Mouse (Mus musculus): ENCODE measurements around the gene Defb13.
"Not testable (repeated sequence)": the region's sequence is repeated elsewhere in the genome, so short reads cannot be mapped to it uniquely, and the experiment has no call there.

The Defb13 gene

DNA sequence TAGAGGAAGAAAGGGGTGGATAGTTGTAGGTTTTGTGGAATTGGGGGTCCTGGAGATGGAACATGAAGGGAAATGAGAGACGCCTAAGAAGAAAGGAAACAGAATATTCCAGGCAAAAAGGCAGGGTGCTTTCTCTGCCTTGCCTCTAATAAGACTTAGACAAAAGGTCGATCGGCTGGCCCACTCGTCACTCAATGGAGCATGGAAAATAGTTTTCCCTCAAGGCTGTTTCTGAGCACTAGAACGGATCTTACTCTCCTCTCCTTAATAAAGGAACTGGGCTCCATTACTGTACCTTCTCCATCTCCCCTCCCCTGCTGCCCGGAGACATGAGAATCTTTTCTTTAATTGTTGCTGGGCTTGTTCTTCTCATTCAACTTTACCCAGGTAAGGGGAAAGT is at the start of gene Defb13:
Gene Defb13 (plus strand): TSS at position 301 of the 400 bp plus-strand sequence.
- in situ Hi-C loops (cut with MboI; ENCODE audit: unreplicated experiment in 2 of 2): no loop called here

DNA sequence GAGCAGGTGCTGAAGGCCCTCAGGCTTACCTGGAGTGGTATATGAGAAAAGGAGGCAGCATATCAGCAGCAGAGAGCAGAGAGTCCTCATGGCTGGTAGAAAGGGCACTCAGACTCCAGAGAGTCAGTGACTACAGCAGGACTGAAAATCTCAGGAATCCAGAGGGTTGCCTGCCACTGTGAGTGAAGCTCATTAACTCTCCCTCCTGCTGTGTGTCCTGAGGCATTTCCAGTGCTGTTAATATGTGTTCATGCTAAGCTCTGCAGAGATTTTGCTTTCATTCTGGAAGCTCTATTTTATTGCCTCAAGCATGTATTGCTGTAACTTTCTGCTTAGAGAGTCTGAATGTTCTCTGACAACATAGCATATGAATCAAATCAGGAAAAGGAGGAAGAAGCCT is 40.3 kb upstream of the Defb13 start, which contains the start of gene Defb11:
Gene Defb11 (minus strand): TSS at position 123 of the 400 bp plus-strand sequence.
- in situ Hi-C loops (cut with MboI; ENCODE audit: unreplicated experiment in 2 of 2): not testable (repeated sequence)

DNA sequence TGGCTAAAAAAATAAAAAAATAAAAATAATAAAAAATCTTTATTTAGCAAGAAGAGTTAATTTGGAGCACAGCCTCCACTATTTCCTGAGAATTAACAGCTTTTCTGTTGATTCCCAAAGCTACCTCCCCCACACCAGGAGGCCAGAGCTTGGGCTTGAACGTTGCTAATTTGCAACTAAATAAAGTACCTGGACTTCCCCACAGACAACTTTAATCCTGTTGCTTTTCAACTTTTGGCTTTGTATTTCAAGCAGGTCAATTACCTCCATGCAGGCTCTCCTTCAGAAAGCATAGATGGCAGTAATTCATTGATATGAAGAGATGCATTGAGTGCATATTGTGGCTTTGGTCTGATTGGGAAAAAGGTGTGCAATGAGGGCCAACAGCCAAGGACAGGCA is 34.6 kb upstream of the Defb13 start:
- in situ Hi-C loops (cut with MboI; ENCODE audit: unreplicated experiment in 2 of 2): no loop called here

DNA sequence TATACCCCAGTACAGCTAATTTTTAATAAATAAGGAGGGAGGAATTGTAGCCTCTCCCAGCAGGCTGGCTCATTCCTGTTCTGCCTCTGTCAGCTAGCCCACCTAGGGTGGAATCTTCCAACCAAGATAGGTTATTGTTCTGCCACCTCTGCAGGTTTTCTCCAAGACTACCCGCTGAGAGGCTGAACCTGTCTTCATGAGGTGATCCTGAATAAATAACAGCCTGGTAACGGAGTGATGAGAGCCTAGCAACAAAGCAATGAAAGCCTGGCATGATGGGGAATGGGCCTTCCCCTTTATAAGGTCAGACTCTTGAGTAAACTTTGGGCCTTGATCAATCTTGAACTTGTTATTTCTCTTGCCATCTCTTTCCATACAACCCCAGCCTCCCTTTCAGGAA is 34.0 kb upstream of the Defb13 start:
- in situ Hi-C loops (cut with MboI; ENCODE audit: unreplicated experiment in 2 of 2): no loop called here

DNA sequence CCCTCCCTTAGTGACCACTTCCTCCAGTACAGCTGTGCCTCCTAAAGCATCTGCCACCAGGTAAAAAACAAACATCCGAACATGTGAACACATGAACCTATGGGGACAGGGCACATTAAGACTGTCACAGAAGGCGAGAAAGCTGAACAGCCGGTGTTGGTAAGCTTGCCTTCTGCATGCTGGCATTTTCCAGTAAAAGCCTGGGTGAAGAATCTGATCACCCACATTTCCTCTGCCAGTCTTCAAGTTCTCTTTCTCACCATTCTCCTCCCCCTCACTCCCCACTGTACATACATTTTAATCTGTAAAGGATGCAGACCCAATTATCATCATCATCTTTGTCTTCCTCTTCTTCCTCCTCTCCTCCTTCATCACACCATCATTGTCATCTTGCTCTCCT is 30.9 kb upstream of the Defb13 start:
- in situ Hi-C loops (cut with MboI; ENCODE audit: unreplicated experiment in 2 of 2): no loop called here

DNA sequence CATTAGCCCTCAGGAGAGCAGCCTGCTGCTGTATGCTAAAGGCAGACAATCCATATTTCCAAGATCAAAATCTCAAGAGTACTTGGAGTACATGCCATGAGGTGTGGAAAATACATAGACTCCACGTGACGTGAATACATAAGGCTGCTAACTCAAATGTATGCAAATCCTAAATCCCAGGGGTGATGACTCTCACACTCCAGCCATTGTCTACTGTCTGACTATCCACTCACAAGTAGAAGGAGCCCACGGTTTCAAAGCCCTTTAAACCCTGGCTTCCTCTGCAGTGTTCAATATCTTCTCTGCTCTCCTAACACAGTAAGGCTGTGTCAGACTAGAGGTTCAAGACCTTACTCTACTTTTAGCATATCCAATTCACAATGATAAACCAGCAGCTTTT is 15.8 kb upstream of the Defb13 start:
- in situ Hi-C loops (cut with MboI; ENCODE audit: unreplicated experiment in 2 of 2): not testable (repeated sequence)

DNA sequence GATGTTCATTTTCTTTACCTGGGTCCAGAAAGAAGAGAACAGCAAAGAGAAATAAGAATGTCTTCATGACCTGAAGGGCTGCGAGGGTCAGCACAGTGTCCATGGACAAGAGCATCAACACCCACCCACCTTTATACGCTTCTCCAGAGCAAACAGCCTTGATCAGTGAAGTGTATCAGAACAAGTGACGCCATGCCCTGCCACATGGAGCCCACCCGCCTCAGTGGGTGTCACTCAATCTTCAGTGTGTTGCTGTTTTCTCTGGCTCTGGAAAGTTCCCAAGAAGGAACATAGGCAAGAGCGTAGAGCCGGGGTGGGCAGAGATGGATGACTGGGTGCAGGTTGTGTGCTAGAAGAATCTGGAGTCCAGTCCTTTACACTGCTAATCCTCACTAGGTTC is 14.0 kb upstream of the Defb13 start, which contains the start of gene Defb15:
Gene Defb15 (minus strand): TSS at position 101 of the 400 bp plus-strand sequence.
- in situ Hi-C loops (cut with MboI; ENCODE audit: unreplicated experiment in 2 of 2): no loop called here

DNA sequence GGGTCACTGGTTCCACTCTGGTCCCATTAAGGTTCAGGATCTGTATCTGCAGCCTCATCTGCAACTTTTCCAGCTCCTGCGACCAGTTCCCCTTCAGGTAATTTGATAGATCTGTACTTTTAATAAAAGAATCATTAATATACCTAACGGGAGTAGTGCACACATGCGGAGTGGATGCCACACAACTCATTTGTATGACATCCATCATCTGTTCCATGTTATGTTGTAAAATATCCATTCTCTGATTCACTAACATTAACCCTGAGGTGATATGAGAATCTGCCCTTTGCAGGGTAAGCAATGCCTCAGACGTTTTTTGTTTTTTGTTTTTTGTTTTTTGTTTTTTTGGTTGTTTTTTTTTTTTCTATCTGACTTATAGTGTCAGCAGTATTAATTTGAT is 8.5 kb upstream of the Defb13 start, which contains the start of gene Defb35:
Gene Defb35 (plus strand): TSS at position 301 of the 400 bp plus-strand sequence.
- in situ Hi-C loops (cut with MboI; ENCODE audit: unreplicated experiment in 2 of 2): not testable (repeated sequence)

DNA sequence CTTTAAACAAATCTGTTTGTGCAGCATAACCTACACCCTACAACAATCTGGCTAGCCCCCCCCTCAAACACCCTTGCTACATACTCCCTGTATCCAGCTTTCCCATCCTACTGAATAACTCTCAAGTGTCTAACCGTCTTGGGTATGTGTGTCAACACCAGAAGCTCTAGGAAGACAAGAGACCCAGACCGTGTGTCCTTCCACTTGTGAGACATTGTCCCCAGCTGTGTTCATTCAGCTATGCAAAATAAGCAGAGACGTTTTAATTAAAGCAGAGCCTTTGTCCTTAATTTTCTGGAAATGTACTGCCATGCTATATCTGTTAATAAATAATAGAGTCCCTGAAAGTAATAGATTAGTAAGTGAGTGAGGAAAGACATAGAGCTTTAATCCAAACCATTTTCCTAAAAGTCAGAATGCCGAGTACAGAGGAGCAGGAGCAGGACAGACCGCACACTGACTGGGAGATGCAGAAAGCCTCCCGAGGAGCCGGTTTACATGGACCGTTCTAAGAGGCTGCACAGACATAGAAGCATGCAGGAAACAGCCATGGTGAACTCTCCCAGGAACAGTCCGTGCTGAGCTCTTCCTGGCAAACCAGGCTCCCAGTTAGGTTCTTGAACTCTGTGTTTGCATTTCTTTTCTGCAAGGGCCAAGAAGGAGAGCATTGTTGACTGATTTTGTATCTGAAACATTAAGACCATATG is 902 bp downstream of the Defb13 start:
- in situ Hi-C loops (cut with MboI; ENCODE audit: unreplicated experiment in 2 of 2): no loop called here

DNA sequence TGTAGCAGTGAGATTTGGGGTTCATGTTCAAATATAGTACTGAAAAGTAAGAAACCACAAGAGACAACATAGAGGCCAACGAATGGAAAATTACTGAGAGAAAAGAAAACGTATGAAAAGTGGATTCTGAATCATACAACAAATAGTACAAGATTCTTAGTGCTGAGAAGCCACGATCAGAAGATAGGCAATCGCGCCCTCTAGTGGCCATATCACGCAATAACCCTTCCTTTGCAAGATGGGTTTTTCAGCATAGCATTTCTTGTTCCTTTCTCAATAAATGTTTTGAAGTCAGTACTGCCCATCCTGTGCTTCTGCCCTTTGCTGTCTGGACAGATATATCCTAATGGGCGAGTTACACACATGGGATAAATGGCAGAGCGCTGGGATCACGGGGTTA is 8.8 kb downstream of the Defb13 start:
- in situ Hi-C loops (cut with MboI; ENCODE audit: unreplicated experiment in 2 of 2): loop anchor here in 1 of 2 experiments (25.0 kb wide), 1 partner anchor 943 kb away; no protein-coding TSS in a partner anchor

DNA sequence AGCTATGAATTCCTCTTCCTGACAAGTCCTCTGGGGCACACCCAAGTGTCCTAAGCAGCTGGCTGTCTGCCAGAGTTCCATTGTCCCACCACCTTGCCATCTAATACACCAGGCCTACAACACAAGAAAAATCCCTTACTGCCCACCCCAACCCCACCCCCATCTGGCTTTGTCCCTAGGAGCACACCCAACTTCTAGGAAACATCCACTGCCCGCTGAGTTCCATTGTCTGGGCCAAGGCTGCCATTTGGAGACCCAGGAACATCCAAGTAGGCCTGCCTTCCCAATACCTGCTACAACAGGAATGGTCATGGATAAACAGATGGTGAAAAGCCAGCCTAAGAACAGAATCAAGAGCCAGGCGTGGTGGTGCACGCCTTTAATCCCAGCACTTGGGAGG is 9.8 kb downstream of the Defb13 start:
- in situ Hi-C loops (cut with MboI; ENCODE audit: unreplicated experiment in 2 of 2): loop anchor here in 1 of 2 experiments (25.0 kb wide), 1 partner anchor 944 kb away; no protein-coding TSS in a partner anchor

DNA sequence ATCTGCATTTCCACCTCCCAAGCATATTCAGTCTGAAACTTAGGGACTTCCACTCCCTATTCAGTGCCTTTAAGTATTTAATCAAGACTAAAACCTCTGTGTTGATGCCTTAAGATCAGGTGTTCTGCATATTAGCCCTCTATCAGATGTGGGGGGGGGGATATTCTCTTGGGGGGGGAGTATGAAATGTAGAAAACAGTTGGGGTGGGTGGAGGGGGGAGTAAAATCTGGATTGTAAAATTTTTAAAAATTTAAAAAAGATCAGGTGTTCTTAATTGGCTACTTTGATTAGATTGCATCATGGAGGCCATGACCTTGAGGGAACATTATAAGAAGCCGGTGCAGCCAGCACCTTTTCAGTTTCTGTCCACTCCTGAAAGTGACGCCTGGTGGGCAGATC is 11.9 kb downstream of the Defb13 start, which contains the start of gene Fam90a1a:
Gene Fam90a1a (plus strand): TSS at position 301 of the 400 bp plus-strand sequence.
- in situ Hi-C loops (cut with MboI; ENCODE audit: unreplicated experiment in 2 of 2): loop anchor here in 1 of 2 experiments (25.0 kb wide), 1 partner anchor 946 kb away; no protein-coding TSS in a partner anchor

DNA sequence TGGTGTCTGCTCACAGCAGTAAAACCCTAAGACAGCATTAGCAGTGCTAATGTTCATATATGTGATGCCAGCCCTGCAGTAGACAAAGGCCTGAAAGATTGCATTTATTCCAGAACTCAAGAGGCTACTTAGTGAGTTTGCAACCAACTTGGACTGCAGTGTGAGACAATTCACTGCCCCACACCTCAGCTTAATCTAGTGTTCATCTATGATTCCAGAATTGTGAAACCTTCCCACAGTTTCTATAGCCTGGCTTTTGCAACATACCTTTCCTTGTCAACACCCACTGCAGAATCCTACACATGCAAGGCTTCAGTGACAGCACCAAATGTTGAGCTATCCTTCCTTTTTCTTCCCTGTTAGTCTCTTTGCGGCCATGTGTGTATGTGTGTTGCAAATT is 20.1 kb downstream of the Defb13 start:
- in situ Hi-C loops (cut with MboI; ENCODE audit: unreplicated experiment in 2 of 2): loop anchor here in 1 of 2 experiments (25.0 kb wide), 1 partner anchor 954 kb away; no protein-coding TSS in a partner anchor

DNA sequence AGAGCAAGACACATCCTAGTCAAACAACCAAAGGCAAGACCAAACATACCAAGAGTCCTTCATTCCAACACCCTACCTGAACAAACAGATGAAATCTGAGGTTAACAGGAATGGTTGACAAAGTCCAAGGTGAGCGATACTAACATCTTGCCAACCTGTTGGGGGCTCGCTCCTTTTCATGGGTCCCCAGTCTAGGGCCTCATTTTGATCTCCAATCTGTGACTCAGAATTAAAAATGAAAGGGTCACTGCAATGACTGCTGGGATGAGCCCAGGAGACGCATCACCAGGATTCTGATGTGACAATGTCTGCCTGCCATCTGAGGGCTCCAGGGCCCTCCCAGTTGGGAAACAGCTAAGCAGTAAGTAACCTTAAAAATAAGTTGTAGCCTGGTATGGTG is 22.9 kb downstream of the Defb13 start, which contains the start of gene Ccdc70:
Gene Ccdc70 (plus strand): TSS at position 301 of the 400 bp plus-strand sequence.
- in situ Hi-C loops (cut with MboI; ENCODE audit: unreplicated experiment in 2 of 2): loop anchor here in 1 of 2 experiments (25.0 kb wide), 1 partner anchor 957 kb away; no protein-coding TSS in a partner anchor

DNA sequence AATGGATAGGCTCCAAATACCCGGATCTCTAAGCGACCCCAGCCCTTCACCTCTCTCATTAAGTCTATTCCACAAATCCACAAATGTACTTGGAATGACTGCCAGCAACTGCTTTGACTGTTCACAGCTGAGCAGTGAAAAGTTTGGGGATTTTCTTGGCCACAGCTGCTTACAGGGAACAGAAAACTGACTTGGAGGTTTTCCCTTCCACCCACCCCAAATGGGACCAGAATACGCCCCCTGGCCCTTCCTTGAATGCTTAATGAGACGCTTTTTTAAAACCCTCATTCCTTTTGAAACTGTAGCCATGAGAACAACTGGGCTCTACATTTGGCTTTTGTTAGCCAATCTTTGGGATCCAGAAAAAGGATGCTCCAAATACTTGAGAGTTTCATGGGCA is 31.6 kb downstream of the Defb13 start:
- in situ Hi-C loops (cut with MboI; ENCODE audit: unreplicated experiment in 2 of 2): no loop called here

DNA sequence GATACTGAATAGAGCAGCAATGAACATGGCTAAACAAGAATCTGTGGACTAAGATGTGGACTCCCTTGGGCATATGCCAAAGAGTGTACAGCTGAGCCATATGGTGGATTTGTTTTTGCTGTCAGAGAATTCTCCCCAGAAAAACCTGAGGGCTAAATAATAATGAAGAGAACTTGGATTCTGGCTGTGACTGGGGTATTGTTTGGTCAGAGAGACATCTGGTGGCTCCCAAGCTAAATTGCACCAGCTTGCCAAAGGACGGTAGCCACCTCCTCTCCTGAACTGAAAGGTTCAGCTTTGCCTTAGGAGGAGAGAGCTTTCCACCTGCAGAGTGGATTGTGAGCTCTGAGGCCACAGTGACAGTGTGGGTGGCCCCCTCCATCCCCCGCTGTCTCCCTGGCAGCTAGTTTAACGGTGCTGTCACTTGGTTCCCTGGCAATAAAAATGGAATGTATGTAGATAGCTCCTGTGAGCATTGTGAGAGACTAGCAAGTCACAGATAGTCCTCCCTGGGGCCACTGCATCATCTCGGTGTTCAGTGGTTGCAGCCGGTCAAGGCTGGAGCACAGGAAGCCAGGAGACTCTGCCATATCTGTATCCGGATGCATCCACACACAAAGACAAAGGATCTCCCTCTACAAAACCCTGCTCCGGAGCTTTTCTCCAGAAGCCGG is 35.2 kb downstream of the Defb13 start:
- in situ Hi-C loops (cut with MboI; ENCODE audit: unreplicated experiment in 2 of 2): no loop called here

DNA sequence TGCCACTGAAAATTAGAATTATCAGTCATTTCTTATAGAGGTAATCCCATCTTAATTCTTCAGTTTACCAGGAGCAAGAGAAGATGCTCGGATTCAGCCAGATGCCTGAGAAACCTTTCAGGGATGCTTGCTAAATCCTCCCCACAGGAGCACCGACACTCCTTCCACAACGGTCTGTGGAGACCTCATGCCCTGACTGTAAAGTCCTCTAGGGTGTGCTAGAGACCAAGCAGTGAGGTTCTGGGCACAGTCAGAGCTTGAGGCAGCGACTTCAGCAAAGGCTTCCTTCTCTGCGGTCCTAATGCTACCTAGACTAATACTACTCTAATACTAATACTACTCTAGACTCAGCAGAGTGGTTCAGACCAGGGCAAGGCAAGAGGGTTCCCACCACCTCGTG is 45.6 kb downstream of the Defb13 start:
- in situ Hi-C loops (cut with MboI; ENCODE audit: unreplicated experiment in 2 of 2): no loop called here

DNA sequence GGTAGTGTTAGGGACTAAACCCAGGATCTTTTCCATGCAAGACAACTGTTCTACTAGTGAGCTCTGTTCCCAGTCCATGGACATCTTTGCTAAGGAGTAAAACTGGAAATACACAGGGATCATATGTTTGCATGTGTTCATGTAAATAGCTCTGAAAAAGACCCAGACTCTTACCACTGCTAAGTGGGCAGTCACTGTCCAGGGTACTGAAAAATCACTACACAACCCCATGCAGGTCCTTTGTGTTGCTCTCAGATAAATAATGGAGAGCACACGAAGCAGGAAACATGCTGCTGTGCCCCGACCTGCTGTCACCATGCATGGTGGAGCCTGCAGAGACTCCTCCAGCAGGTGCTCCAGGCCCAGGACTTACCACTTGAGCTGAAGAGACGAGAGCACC is 48.6 kb downstream of the Defb13 start:
- in situ Hi-C loops (cut with MboI; ENCODE audit: unreplicated experiment in 2 of 2): no loop called here
